22 mouse cellular contexts compared by ENCODE assay signal in the genomic region with DNA sequence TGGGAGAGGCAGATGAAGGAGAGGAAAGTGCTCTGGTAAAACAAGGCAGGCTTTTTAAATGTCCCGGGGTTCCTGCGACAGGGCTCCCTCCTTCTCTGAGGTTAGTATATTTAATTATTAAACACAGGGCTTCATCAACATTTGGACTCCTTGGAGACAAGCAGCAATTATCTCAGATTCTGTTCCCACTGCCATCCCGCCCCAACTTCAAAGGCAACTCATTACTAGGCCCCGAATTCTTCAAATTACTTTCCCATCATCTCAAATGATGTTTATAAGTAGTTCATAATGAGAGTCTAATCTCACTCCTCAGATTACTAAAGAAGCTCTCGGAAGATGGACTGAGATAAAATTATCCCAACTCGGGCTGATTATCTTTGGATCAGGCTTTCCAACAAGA.
DNase-seq lines count a peak whose midpoint lies in the region; ATAC-seq and TF ChIP-seq lines count a peak whose summit lies in the region.
"Had no signal": no experiment of that assay in that cellular context is flagged by ENCODE, and none has a peak within 500 bp of the region (broad histone marks: within the 10 kb centered on the region; RNA-seq: fewer than 3 reads in every experiment).

No protein-coding gene starts in this region.

- no peak for TF ChIP-seq CTCF in forebrain, postnatal 0 days (IDR thresholded peaks at IDR 0.05; ENCODE audit: low read depth)
- TF ChIP-seq CTCF in midbrain, postnatal 0 days (IDR thresholded peaks at IDR 0.05), result no peak

- no peak overlapping the region for H3K9ac ChIP-seq in forebrain, postnatal 0 days
- H3K9ac ChIP-seq in midbrain, embryonic 15.5 days, result no peak overlapping the region
- no peak overlapping the region for H3K9ac ChIP-seq in midbrain, postnatal 0 days (replicated peaks; ENCODE audit: low read length, poor library complexity, severe bottlenecking)
- H3K9ac ChIP-seq: embryonic facial prominence, embryonic 13.5 days; heart, embryonic 12.5 days had no signal

- peak overlapping the region; percentile 76 for H3K27ac ChIP-seq in forebrain, embryonic 10.5 days
- no peak overlapping the region for H3K27ac ChIP-seq in forebrain, postnatal 0 days (ENCODE audit: low read depth, low read length)
- H3K27ac ChIP-seq in heart, embryonic 10.5 days, result peak overlapping the region; percentile 36; the same call in 1 of the 2 replicates
- H3K27ac ChIP-seq in midbrain, embryonic 15.5 days, result 0 out of 2 replicates have a peak overlapping the region, but pooled peaks have one; percentile 25
- H3K27ac ChIP-seq in midbrain, postnatal 0 days (ENCODE audit: low read depth, low read length), result no peak overlapping the region
- H3K27ac ChIP-seq: embryonic facial prominence, embryonic 13.5 days; hindbrain, embryonic 10.5 days had no signal

- no peaks in the 10 kb centered on the region for H3K36me3 ChIP-seq in forebrain, embryonic 10.5 days (replicated peaks)
- H3K36me3 ChIP-seq in forebrain, postnatal 0 days (ENCODE audit: insufficient read depth), result no peaks in the 10 kb centered on the region
- H3K36me3 ChIP-seq in heart, embryonic 10.5 days, result no peaks in the 10 kb centered on the region
- H3K36me3 ChIP-seq in midbrain, embryonic 15.5 days (replicated peaks), result no peaks in the 10 kb centered on the region
- no peaks in the 10 kb centered on the region for H3K36me3 ChIP-seq in midbrain, postnatal 0 days (ENCODE audit: insufficient read depth, low read length)
- H3K36me3 ChIP-seq: embryonic facial prominence, embryonic 13.5 days; G1E; heart, embryonic 12.5 days; hindbrain, embryonic 10.5 days had no signal

- H3K4me3 ChIP-seq in forebrain, embryonic 10.5 days, result no peak overlapping the region
- H3K4me3 ChIP-seq in forebrain, postnatal 0 days (ENCODE audit: low read depth, low read length), result no peak overlapping the region
- no peak overlapping the region for H3K4me3 ChIP-seq in heart, embryonic 10.5 days
- no peak overlapping the region for H3K4me3 ChIP-seq in midbrain, embryonic 15.5 days
- no peak overlapping the region for H3K4me3 ChIP-seq in midbrain, postnatal 0 days (ENCODE audit: low read depth, low read length)
- H3K4me3 ChIP-seq: embryonic facial prominence, embryonic 13.5 days; heart, embryonic 12.5 days; hindbrain, embryonic 10.5 days had no signal

- WGBS in forebrain, embryonic 10.5 days, result 50% methylated on average over 6 of the region's 6 CpGs
- 24% methylated on average over 6 of the region's 6 CpGs for WGBS in forebrain, postnatal 0 days
- WGBS in heart, embryonic 10.5 days, result 52% methylated on average over 6 of the region's 6 CpGs
- WGBS in midbrain, embryonic 15.5 days, result 41% methylated on average over 6 of the region's 6 CpGs
- WGBS in midbrain, postnatal 0 days, result 44% methylated on average over 6 of the region's 6 CpGs

- H3K9me3 ChIP-seq in forebrain, embryonic 10.5 days, result no peaks in the 10 kb centered on the region
- no peaks in the 10 kb centered on the region for H3K9me3 ChIP-seq in forebrain, postnatal 0 days (ENCODE audit: low read length)
- no peaks in the 10 kb centered on the region for H3K9me3 ChIP-seq in heart, embryonic 10.5 days
- no peaks in the 10 kb centered on the region for H3K9me3 ChIP-seq in midbrain, embryonic 15.5 days
- H3K9me3 ChIP-seq in midbrain, postnatal 0 days (ENCODE audit: low read length), result no peaks in the 10 kb centered on the region
- H3K9me3 ChIP-seq: embryonic facial prominence, embryonic 13.5 days; G1E; heart, embryonic 12.5 days; hindbrain, embryonic 10.5 days had no signal

- ATAC-seq in forebrain, postnatal 0 days, result no peak
- ATAC-seq in midbrain, embryonic 15.5 days (replicated peaks), result no peak
- ATAC-seq in midbrain, postnatal 0 days (ENCODE audit: low FRiP score), result no peak
- ATAC-seq: CD4-positive, CD25-positive, alpha-beta regulatory T cell, adult 4 months; hindbrain, embryonic 16.5 days; inflammation-experienced regulatory T-cells, adult 6 months; intestine, postnatal 0 days had no signal

- H3K4me2 ChIP-seq in forebrain, postnatal 0 days (ENCODE audit: low read depth), result no peak overlapping the region
- no peak overlapping the region for H3K4me2 ChIP-seq in midbrain, embryonic 15.5 days
- H3K4me2 ChIP-seq in midbrain, postnatal 0 days (ENCODE audit: low read depth, low read length, poor library complexity, severe bottlenecking), result no peak overlapping the region
- H3K4me2 ChIP-seq: embryonic facial prominence, embryonic 13.5 days; heart, embryonic 12.5 days had no signal

- H3K4me1 ChIP-seq in forebrain, embryonic 10.5 days, result peaks cover 47% of the 10 kb centered on the region
- no peaks in the 10 kb centered on the region for H3K4me1 ChIP-seq in forebrain, postnatal 0 days (ENCODE audit: insufficient read depth)
- peaks cover 39% of the 10 kb centered on the region for H3K4me1 ChIP-seq in heart, embryonic 10.5 days
- peaks cover 8% of the 10 kb centered on the region; the same call in 1 of the 2 replicates for H3K4me1 ChIP-seq in midbrain, embryonic 15.5 days
- H3K4me1 ChIP-seq in midbrain, postnatal 0 days (ENCODE audit: insufficient read depth, low read length), result no peaks in the 10 kb centered on the region

- H3K27me3 ChIP-seq in forebrain, embryonic 10.5 days (ENCODE audit: poor library complexity, severe bottlenecking), result no peaks in the 10 kb centered on the region
- no peaks in the 10 kb centered on the region for H3K27me3 ChIP-seq in forebrain, postnatal 0 days (ENCODE audit: insufficient read depth, low read length)
- H3K27me3 ChIP-seq in heart, embryonic 10.5 days (ENCODE audit: insufficient read depth, poor library complexity, severe bottlenecking), result no peaks in the 10 kb centered on the region
- no peaks in the 10 kb centered on the region for H3K27me3 ChIP-seq in midbrain, embryonic 15.5 days (replicated peaks)
- no peaks in the 10 kb centered on the region for H3K27me3 ChIP-seq in midbrain, postnatal 0 days (ENCODE audit: insufficient read depth, low read length)
- H3K27me3 ChIP-seq: embryonic facial prominence, embryonic 13.5 days; heart, embryonic 12.5 days had no signal

- DNase-seq in forebrain, embryonic 10.5 days (ENCODE audit: extremely low spot score, low spot score), result no peak
- DNase-seq in forebrain, postnatal 0 days, result no peak
- no peak for DNase-seq in heart, embryonic 10.5 days (ENCODE audit: low spot score)
- no peak for DNase-seq in heart, adult 9 months (ENCODE audit: low spot score in 2 of 2)
- no peak for DNase-seq in midbrain, postnatal 0 days (ENCODE audit: low spot score)
- DNase-seq in kidney, postnatal 14 days, result no peak
- DNase-seq: adrenal gland, postnatal 14 days; B cell, adult 2 months; cerebellum, adult 18-20 months; cerebellum, adult 9-11 months; cerebellum, postnatal 36 days; gastrocnemius, postnatal 10 days; heart, adult 18-20 months had no signal

Comparison
In these comparisons a context has a peak if more than half of its experiments do, and no peak if none do; other contexts are left out.
1. H3K27ac ChIP-seq: peak in forebrain, embryonic 10.5 days (single experiment), heart, embryonic 10.5 days (single experiment) and midbrain, embryonic 15.5 days (single experiment); none in forebrain, postnatal 0 days (single experiment) and midbrain, postnatal 0 days (single experiment).